Mouse (Mus musculus): ENCODE measurements around the gene Irf8.

- no peak for TF ChIP-seq CTCF (IDR thresholded peaks at IDR 0.05 in 2 of 3, conservative IDR thresholded peaks at IDR 0.05 in 1 of 3; ENCODE audit: control insufficient read depth in 1 of 3, insufficient read depth in 1 of 3, low read depth in 2 of 3, low read length in 3 of 3, poor library complexity in 1 of 3, severe bottlenecking in 1 of 3)
- no peak for TF ChIP-seq ZMIZ1 (IDR thresholded peaks at IDR 0.05; ENCODE audit: low read depth, low read length)
- TF ChIP-seq POLR2AphosphoS2 (IDR thresholded peaks at IDR 0.05; ENCODE audit: low read length): no peak
- TF ChIP-seq NRF1 (IDR thresholded peaks at IDR 0.05; ENCODE audit: insufficient read depth, low read depth, low read length, poor library complexity, severe bottlenecking): no peak
- no peak for TF ChIP-seq POLR2A (IDR thresholded peaks at IDR 0.05; ENCODE audit: control insufficient read depth in 1 of 2, insufficient read depth in 1 of 2, low read depth in 1 of 2, low read length in 2 of 2, poor library complexity in 1 of 2)
- no peak for TF ChIP-seq GATA1 (IDR thresholded peaks at IDR 0.05; ENCODE audit: low read depth, low read length)
- TF ChIP-seq NELFE (IDR thresholded peaks at IDR 0.05; ENCODE audit: low read depth, low read length): no peak
Observed at GRCm38 (mm10) chr8:120759847-120760246, 23.7 kb downstream of the Irf8 start.

Measured in MEL (cell line).